Mouse (Mus musculus) A20 (cell line): ENCODE data around the gene Gbf1.
A peak's percentile ranks its signal among the peaks of the same experiment; 100 is the strongest.

Source experiments
- DNase-seq: peaks from one replicate; pipeline ENCODE4 v3.0.0-alpha.2; 2011; ENCODE audit warnings: low read depth, low spot score

The Gbf1 gene

DNA sequence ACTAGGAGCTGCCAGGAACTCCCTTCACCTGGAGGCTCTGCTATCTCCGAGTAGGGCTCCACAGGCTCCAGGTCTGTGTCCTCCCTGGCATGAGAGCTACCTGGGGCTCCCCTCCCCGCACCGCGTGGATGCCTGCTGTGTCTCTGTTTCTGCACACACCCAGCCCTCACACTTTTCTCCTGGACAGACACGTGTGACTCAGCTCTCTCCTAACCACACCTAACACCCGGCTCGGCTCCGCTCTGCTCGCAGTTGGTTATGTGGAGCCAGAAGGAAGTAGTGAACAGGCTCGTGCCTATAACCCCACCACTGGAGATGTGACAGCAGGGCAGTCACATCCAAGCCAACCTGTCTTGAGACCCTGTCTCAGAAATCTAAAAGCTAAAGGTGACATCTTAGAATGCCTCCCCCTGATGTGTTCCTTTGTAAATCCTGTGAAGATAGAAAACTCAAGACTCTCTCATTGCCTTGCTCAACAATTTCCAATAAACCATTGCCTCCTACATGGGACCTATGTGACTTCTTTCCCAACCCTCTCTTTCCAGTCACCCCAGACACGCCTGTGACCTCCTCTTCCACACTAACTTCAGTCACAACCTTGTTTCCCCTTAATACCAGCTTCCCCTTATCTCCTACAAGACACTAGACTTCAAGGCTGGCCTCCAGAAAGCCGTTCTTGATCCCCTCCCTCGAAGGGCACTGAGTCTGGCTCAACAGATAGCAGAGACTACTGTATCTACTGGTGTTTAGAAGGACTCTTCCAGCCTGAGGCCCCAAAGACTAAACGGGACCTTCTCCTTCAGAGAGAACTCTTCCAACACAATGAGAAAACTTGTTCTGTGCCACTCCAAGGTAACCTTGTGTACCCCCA lies 162.8 kb downstream of the Gbf1 start:
- peak; percentile 27 for DNase-seq

GRCm38 (mm10) chr19:46315752-46316610 lies 163.7 kb downstream of the Gbf1 start:
- peak; percentile 35 for DNase-seq

DNA sequence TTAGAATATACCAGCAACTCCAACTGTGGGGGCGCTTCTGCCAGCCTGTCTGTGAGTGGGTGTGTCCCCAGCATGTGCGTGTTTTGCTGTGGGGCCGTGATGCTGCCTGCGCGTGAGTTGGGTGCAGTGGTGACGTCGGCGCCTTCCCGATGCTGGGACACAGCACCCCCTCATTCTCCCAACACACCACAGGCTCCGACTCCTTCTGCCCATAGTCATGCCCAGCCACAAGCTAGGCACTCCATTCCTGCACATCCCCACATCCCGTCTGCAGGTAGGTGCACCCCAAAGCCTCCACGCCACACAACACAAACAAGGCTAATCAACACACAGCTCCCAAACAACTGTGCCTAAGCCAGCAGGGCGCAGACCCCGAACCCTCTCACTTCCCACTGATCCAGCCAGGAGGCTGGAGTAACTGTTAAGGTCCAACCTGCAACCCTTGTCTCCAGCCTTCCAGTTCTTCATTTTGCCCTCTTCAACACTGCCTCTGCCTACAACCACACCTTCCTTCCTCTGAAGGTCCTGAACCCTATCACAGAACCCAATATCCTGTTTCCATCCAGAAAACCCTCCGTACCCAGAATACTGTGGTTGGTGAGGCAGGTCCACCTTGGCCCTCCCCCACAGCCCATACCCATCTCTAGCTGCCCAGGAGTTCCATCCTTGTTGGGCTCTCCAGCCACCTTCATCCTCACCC lies 164.7 kb downstream of the Gbf1 start:
- no peak for DNase-seq

DNA sequence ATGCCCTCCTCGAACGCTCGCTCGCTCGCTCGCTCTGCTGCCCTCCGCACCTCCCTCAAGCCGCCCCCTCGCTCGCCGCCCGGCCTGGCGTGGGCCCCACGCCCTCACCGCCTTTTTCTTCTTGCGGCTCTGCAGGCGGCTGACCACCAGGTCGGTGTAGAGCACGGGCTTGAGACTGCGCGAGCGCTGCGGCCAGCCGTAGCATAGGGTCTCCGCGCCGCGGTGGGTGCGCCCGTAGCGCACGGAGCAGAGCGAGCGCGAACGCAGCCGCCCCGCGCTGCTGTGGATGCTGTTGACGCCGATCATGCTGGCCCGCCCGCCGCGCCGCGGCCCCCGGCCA lies 165.2 kb downstream of the Gbf1 start:
- DNase-seq, result no peak

DNA sequence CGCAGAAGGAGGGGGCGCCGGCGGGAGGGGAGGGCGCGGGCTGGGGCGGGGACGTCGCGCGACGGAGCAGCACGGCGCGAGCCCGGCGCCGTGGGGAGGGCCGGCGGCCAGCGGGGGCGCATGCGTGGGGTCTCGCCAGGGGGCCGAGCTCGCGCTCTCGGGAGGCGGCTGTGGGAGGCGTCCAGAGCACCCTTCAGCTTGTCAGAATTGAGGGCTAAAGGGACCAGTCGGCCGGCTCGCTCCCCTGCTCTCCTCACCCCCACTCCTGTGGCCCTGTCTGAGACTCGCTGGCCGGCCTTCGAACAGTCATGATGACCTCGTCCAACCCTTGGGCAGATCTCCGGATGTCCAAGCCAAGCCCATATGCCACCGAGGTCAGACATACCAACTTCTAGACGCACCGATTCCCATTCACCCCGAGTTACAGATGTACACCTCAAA lies 165.7 kb downstream of the Gbf1 start:
- DNase-seq, result no peak

DNA sequence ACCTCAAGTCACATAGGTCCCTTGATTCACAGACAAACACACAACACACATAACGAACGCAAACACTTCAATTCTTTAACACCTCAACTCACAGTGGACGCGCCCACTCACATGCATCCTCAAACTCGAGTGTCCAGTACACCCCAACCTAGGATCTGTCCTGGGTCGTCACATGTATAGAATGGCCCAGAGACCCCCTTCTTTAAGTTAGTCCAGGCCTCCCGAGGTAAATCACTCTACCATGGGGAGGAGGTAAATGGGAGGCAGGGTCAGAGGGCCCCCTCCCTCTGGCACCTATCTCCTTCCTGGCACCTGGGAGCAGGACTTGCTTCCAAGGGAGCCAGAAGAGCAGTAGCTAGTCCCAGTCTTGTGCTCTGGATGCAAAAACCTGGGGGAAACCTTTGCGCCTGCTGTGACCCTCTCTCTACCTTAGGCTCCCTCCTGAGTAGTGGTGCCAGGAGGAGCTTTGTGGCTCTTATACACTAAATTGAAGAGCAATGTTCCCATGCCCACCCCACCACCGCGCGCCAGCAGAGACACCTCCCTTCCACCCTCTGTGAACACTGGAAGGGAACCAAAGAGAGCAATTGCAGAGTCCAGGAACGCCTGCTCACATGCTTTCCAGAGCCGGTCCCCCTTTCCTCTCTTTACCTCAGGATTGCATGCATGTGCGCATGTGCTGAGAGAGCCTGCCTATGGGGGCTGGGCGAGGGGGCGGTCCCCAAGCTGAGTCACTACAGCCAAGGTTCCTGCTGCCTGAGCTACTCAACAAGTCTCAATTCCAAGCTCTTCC lies 166.5 kb downstream of the Gbf1 start:
- DNase-seq, result no peak

GRCm38 (mm10) chr19:46320076-46320785 lies 167.9 kb downstream of the Gbf1 start:
- no peak for DNase-seq

- DNase-seq, result peak; percentile 54
Measured at GRCm38 (mm10) chr19:46321101-46321943, 169.0 kb downstream of the Gbf1 start.

DNA sequence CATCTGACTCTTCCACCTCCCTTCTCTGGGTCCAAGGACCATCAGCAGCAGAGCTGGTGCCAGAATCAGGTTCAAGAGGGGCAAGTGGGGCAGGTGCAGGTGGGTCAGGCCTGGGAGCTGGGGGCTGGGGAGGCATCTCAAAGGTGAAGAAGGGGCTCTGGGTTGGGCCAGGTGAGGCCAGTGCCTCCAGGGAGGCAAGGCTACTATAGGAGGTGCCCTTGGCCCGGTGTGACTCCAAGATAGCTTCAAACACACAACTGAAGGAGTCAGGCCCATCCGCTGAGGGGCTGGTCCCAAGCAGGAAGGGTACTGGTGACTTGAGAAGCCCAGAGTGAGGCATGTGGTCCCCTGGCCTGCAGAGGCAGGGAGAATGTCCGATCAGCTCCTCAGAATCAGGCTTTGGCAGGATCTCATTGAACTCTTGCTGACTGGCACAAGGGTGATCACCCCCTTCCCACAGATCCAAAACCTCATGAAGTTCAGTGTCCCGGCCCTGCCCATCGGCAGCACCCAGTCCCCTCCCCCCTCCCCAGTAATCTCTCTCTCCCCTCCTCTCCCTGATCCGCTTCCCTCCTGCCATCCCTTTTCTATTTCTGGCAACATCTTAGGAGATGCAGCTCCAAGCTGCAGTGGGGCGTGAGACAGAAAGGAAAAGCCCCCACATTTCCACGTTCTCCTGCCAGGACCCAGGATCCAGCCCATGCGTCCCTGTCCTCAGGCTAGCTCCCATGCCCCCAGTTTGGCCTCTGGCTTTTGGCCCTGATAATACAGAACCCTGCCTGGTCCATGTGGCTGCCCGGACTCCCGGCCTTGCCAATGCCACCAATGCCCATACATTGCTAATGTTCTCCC lies 170.1 kb downstream of the Gbf1 start:
- no peak for DNase-seq

- no peak for DNase-seq
Measured at GRCm38 (mm10) chr19:46322996-46323572, 170.8 kb downstream of the Gbf1 start.

DNA sequence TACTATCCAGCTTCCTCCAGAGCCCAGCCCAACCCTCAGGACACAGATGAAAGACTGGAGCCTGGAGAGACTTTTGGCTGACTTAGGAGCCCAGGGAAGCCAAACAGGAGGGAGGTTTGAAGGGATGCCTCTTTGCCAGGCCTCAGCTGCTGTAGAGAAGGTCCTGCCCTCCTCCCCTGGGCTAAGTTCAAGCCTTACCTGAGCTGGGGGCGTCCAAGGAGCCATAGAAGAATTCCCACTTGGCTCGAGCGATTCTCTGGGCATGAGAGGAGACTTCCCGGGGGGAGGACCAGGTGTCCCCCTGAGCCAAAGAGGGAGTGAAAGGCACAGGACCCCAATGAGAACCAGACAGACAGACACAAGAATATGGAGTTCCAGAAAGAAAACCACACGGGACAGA lies 171.4 kb downstream of the Gbf1 start:
- no peak for DNase-seq

GRCm38 (mm10) chr19:46324366-46324765 lies 172.1 kb downstream of the Gbf1 start:
- DNase-seq, result no peak

- no peak for DNase-seq
Measured at GRCm38 (mm10) chr19:46324918-46325317, 172.6 kb downstream of the Gbf1 start.

GRCm38 (mm10) chr19:46326019-46326755 lies 173.9 kb downstream of the Gbf1 start:
- no peak for DNase-seq

DNA sequence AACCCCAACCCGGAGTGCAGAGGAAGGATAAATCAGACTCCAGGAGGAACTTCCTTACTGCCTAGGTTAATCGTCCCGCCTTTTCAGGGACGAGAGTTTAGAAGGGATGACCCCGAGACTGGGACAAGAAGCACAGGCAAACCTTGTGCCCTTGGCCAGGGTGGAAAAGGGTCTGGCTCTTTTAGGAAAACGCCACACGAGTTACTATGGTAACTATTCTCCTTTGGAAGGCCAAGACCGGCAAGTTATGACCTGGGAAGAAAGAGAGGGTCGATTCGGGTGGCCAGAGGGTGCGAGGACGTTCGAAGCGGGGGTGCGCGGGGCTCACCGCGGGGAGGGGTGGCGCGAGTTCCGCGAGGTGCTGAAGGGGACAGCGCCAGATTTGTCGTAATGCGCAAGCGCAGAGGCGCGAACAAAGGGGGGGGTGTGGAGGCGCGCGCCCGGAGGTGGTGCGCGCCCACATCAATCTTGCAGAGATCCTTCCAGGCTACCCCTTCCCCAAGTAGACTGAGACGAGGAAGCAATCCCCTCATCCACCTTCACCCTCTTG lies 174.5 kb downstream of the Gbf1 start, which contains the start of gene Psd:
Gene Psd, minus strand, starts transcription at position 401 of the 550 bp plus-strand sequence.
- DNase-seq, result peak; percentile 71

- peak; percentile 36 for DNase-seq
Measured at GRCm38 (mm10) chr19:46327531-46328064, 175.3 kb downstream of the Gbf1 start.
